20 mouse cellular contexts compared by ENCODE assay signal in genomic region chr5:37254523-37254922, GRCm38 (mm10). TPM values are rescaled to one million over a fixed set of nuclear protein-coding genes. Genes with fewer than 3 reads are reported as not detected.
A peak's percentile ranks its signal among the peaks of the same experiment; 100 is the strongest.
DNase-seq lines count a peak whose midpoint lies in the region; ATAC-seq lines count a peak whose summit lies in the region.
"Had no signal": no experiment of that assay in that cellular context is flagged by ENCODE, and none has a peak within 500 bp of the region (broad histone marks: within the 10 kb centered on the region; RNA-seq: fewer than 3 reads in every experiment).

No protein-coding gene starts in this region.

- H3K4me1 ChIP-seq in hindbrain, embryonic 16.5 days (ENCODE audit: control insufficient read depth, insufficient read depth, low read depth, low read length) = peaks cover 62% of the 10 kb centered on the region
- H3K4me1 ChIP-seq in hindbrain, embryonic 11.5 days (replicated peaks; ENCODE audit: control insufficient read depth, insufficient read depth, low read length) = peaks cover 8% of the 10 kb centered on the region; the same call in 1 of the 2 replicates
- H3K4me1 ChIP-seq: limb, embryonic 13.5 days; liver, embryonic 13.5 days had no signal

- 0 out of 2 replicates have a peak, but pooled peaks have one; percentile 5 for ATAC-seq in hindbrain, embryonic 16.5 days
- no peak for ATAC-seq in hindbrain, embryonic 11.5 days (ENCODE audit: low FRiP score)
- ATAC-seq: intestine, embryonic 16.5 days had no signal

- no peaks in the 10 kb centered on the region for H3K36me3 ChIP-seq in hindbrain, embryonic 16.5 days (ENCODE audit: control insufficient read depth, insufficient read depth, low read length)
- no peaks in the 10 kb centered on the region for H3K36me3 ChIP-seq in hindbrain, embryonic 11.5 days (ENCODE audit: control insufficient read depth, insufficient read depth, low read length)
- H3K36me3 ChIP-seq: limb, embryonic 13.5 days; liver, embryonic 13.5 days had no signal

- H3K27ac ChIP-seq in hindbrain, embryonic 16.5 days (ENCODE audit: low read depth, low read length) = no peak overlapping the region
- H3K27ac ChIP-seq in hindbrain, embryonic 11.5 days (ENCODE audit: low read depth, low read length) = no peak overlapping the region
- H3K27ac ChIP-seq: hindbrain, embryonic 12.5 days; limb, embryonic 13.5 days; liver, embryonic 13.5 days had no signal

- no peak overlapping the region for H3K9ac ChIP-seq in hindbrain, embryonic 16.5 days (ENCODE audit: low read depth, low read length)
- no peak overlapping the region for H3K9ac ChIP-seq in hindbrain, embryonic 11.5 days (ENCODE audit: low read depth, low read length)
- H3K9ac ChIP-seq: hindbrain, embryonic 12.5 days; limb, embryonic 13.5 days; liver, embryonic 13.5 days; lung, embryonic 14.5 days had no signal

- no peaks in the 10 kb centered on the region for H3K27me3 ChIP-seq in hindbrain, embryonic 16.5 days (replicated peaks; ENCODE audit: control insufficient read depth, insufficient read depth, low read length)
- no peaks in the 10 kb centered on the region for H3K27me3 ChIP-seq in hindbrain, embryonic 11.5 days (ENCODE audit: control insufficient read depth, insufficient read depth, low read length)
- H3K27me3 ChIP-seq: CH12.LX; hindbrain, embryonic 12.5 days; limb, embryonic 13.5 days; liver, embryonic 13.5 days had no signal

- H3K4me2 ChIP-seq in hindbrain, embryonic 16.5 days (ENCODE audit: low read length) = no peak overlapping the region
- H3K4me2 ChIP-seq in hindbrain, embryonic 11.5 days (replicated peaks; ENCODE audit: low read depth, low read length) = no peak overlapping the region
- H3K4me2 ChIP-seq: hindbrain, embryonic 12.5 days; limb, embryonic 13.5 days; liver, embryonic 13.5 days; lung, embryonic 14.5 days; midbrain, embryonic 11.5 days had no signal

- H3K9me3 ChIP-seq in hindbrain, embryonic 16.5 days (ENCODE audit: control insufficient read depth, low read length) = no peaks in the 10 kb centered on the region
- H3K9me3 ChIP-seq in hindbrain, embryonic 11.5 days (ENCODE audit: control insufficient read depth, low read length) = no peaks in the 10 kb centered on the region
- H3K9me3 ChIP-seq: hindbrain, embryonic 12.5 days; limb, embryonic 13.5 days; liver, embryonic 13.5 days had no signal

- WGBS in hindbrain, embryonic 16.5 days = 60% methylated on average over 4 of the region's 4 CpGs
- WGBS in hindbrain, embryonic 11.5 days = 88% methylated on average over 4 of the region's 4 CpGs

- no peak for DNase-seq in hindbrain, embryonic 11.5 days (ENCODE audit: low spot score)
- peak; percentile 19 for DNase-seq in right cerebral cortex, postnatal 14 days
- no peak for DNase-seq in right cerebral cortex, postnatal 36 days (ENCODE audit: low spot score in 2 of 2)
- peak; percentile 65 for DNase-seq in cerebellum, adult 9-10 months
- no peak for DNase-seq in heart, adult 9 months (ENCODE audit: low spot score in 2 of 2)
- no peak for DNase-seq in natural killer cell, adult 2 months (ENCODE audit: low spot score in 2 of 2)
- DNase-seq in gastrocnemius, adult 18-20 months (ENCODE audit: low spot score) = no peak
- DNase-seq: gastrocnemius, postnatal 36 days; kidney, postnatal 4 days; liver, embryonic 13.5 days; lung, embryonic 14.5 days; lung, postnatal 4 days; thymus, postnatal 14 days had no signal

- H3K4me3 ChIP-seq in hindbrain, embryonic 16.5 days (ENCODE audit: low read length) = no peak overlapping the region
- no peak overlapping the region for H3K4me3 ChIP-seq in hindbrain, embryonic 11.5 days (ENCODE audit: low read depth, low read length)
- H3K4me3 ChIP-seq: hindbrain, embryonic 12.5 days; limb, embryonic 13.5 days; liver, embryonic 13.5 days had no signal

RNA-seq across cellular contexts. Expression of gene Crmp1, which starts 12.8 kb away (rescaled TPM):
- polyA plus RNA-seq in hindbrain, embryonic 16.5 days (2015; fragmentation: Nextera tagmentation; extraction: Ambion mirVana) = 851 and 939 TPM in 2 replicates
- 340 and 413 TPM in 2 replicates for polyA plus RNA-seq in hindbrain, embryonic 11.5 days (2014; fragmentation: Nextera tagmentation; extraction: Ambion mirVana)
- under 1 TPM; 0.17 to 0.46 TPM for total RNA-seq in gastrocnemius, adult 18-20 months (2021)
- total RNA-seq: MEL had no signal

Comparison
In these comparisons a context has a peak if more than half of its experiments do, and no peak if none do; other contexts are left out.
1. DNase-seq: peak in right cerebral cortex, postnatal 14 days (single experiment) and cerebellum, adult 9-10 months (single experiment); none in hindbrain, embryonic 11.5 days (single experiment), right cerebral cortex, postnatal 36 days (0 of 2), heart, adult 9 months (0 of 2), natural killer cell, adult 2 months (0 of 2) and gastrocnemius, adult 18-20 months (single experiment).